Mouse (Mus musculus): ENCODE results near the gene Rps19bp1. TPM values are rescaled to one million over a fixed set of nuclear protein-coding genes. Genes with fewer than 3 reads are reported as not detected.

The Rps19bp1 gene
- total RNA-seq, 2 experiments from 2014 or later, result 19.5 to 65.0 TPM

- no peak for ATAC-seq (replicated peaks; ENCODE audit: poor library complexity)
These were observed 6.4 kb downstream of the Rps19bp1 start for GRCm38 (mm10) chr15:80257602-80258239.

DNA sequence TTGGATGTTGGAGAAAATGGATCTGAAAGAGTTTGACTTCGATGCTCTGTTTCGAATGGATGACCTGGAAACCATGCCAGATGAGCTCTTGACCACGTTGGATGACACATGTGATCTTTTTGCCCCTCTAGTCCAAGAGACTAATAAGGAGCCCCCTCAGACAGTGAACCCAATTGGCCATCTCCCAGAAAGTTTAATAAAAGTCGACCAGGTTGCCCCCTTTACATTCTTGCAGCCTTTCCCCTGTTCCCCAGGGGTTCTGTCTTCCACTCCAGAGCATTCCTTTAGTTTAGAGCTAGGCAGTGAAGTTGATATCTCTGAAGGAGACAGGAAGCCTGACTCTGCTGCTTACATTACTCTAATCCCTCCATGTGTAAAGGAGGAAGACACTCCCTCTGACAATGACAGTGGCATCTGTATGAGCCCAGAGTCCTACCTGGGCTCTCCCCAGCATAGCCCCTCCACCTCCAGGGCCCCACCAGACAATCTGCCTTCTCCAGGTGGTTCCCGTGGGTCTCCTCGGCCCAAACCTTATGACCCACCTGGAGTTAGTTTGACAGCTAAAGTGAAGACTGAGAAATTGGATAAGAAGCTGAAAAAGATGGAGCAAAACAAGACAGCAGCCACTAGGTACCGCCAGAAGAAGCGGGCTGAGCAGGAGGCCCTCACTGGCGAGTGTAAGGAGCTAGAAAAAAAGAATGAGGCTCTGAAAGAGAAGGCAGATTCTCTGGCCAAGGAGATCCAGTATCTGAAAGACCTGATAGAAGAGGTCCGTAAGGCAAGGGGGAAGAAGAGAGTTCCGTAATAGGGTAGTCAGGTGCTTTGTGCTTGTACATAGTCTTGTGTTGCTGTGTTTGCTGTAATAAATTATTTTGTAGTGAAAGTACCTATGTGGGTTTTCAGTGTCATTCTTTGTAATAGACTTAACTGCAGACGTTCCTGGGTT is 7.2 kb downstream of the Rps19bp1 start:
- no peak for ATAC-seq (replicated peaks; ENCODE audit: poor library complexity)

- ATAC-seq (replicated peaks; ENCODE audit: poor library complexity), result no peak
These were observed 7.9 kb downstream of the Rps19bp1 start for GRCm38 (mm10) chr15:80256242-80256641.

- peak; percentile 29 for ATAC-seq (replicated peaks; ENCODE audit: poor library complexity)
These were observed 8.4 kb downstream of the Rps19bp1 start for GRCm38 (mm10) chr15:80255646-80256121.

DNA sequence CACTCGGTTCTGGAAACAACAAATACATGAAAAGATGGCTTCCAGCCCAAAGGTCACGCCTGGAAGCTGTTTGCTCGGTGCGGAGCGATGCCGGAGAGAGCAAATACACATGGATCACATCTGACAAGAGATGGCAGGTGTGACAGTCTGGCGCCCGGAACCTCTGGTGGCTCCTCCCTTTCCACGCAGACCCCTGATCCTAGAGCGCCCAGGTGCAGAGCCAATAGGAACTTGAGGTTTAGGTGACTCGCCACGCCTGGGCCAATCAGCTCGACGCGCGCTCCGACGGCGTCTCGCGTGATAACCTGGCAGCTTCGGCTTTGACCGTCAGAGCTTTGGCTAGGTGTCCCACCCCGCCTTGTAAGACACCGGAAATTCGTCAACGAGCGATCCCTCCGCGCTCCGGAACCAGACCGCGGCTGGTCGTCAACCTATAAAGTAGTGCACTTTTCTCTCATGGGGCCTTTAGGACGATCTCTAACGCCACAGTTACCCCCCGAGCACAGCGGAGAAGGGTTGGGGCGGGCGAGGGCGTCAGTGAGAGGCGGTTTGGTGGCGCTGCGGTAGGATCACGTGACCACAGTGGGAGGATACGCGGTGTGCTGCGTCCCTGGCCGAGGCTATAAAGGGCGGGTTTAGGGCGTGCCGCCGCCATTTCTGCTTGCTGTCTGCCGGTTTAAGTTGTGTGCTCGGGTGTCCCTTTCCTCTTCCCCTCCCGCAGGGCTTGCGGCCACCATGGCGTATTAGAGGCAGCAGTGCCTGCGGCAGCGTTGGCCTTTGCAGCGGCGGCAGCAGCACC is 9.1 kb downstream of the Rps19bp1 start, which contains the start of gene Atf4:
TSS of gene Atf4 (plus strand) at position 338 of the 799 bp plus-strand sequence.
- ATAC-seq (replicated peaks; ENCODE audit: poor library complexity), result peak; percentile 80

DNA sequence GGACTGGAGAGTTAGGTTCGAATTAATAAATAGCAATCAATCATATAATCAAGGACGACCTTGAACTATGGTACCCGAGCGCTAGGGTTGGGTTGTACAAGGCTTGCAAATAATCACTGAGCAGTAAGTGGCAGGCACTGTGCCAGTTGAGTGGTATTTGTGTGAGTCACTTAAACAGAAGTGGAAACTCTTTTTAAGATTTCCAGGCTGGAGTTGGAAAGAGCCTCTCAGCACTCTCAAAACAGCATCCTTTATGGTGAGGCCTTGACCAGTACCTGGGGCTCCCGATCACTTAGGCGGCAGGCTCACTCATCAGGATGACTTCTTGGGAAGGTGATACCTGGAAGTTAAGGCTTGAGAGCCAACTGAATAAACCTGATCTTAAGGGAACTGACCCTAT is 9.9 kb downstream of the Rps19bp1 start:
- ATAC-seq (replicated peaks; ENCODE audit: poor library complexity), result no peak

GRCm38 (mm10) chr15:80253530-80253929 is 10.6 kb downstream of the Rps19bp1 start:
- ATAC-seq (replicated peaks; ENCODE audit: poor library complexity), result no peak

DNA sequence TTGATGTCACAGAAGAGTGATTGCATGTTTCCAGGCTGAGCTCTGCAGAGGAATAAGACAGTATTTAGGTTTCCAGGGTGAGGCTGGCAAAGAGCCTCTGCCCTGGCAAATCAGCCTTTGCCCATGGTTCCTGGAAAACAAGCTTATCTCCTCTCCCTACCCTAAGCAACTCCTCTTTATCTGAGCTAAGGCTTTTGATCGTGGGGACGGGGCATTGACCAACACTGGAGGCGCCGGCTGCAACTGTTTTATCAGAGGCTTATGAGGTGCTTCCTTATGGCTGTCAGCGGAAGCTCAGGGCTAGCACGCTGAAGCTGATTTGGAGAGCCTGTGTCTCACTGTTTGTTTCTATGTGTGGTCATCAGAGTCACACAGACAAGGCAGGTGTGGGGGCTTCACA is 13.5 kb downstream of the Rps19bp1 start:
- ATAC-seq (replicated peaks; ENCODE audit: poor library complexity), result peak; percentile 24

DNA sequence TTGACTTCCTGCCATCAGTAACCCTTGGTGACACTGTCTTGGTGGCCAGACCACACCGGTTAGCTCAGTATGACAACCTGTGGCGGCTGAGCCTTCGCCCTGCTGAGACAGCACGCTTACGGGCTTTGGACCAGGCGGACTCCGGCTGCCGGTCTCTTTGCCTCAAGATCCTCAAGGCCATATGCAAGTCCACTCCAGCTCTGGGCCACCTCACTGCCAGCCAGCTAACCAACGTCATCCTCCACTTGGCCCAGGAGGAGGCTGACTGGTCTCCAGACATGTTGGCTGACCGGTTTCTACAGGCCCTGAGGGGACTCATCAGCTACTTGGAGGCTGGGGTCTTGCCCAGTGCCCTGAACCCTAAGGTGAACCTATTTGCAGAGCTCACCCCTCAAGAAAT is 14.4 kb downstream of the Rps19bp1 start:
- ATAC-seq (replicated peaks; ENCODE audit: poor library complexity), result no peak

- ATAC-seq (replicated peaks; ENCODE audit: poor library complexity), result no peak
These were observed 15.5 kb downstream of the Rps19bp1 start for GRCm38 (mm10) chr15:80248596-80248995.

DNA sequence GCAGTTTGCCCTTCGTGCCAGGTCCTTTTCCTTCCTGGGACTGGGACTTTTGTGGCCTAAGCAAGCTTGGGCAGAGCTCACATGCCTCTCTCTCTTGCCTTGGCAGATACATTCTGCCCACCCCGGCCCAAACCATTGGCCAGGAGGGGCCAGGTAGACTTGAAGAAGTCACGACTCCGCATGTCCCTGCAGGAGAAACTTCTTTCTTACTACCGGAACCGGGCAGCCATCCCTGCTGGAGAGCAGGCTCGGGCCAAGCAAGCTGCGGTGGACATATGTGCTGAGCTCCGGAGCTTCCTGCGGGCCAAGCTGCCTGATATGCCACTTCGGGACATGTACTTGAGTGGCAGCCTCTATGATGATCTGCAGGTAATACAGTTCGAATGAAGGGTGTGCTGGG is 16.0 kb downstream of the Rps19bp1 start:
- no peak for ATAC-seq (replicated peaks; ENCODE audit: poor library complexity)

- ATAC-seq (replicated peaks; ENCODE audit: poor library complexity), result no peak
These were observed 28.6 kb downstream of the Rps19bp1 start, which contains the start of gene AC140267.1 for GRCm38 (mm10) chr15:80235535-80235934. TSS of gene AC140267.1 (plus strand) at chr15:80235835.

- ATAC-seq (replicated peaks; ENCODE audit: poor library complexity), result peak; percentile 98
These were observed 30.2 kb downstream of the Rps19bp1 start, which contains the start of gene Mief1 for GRCm38 (mm10) chr15:80233733-80234509. TSS of gene Mief1 (plus strand) at chr15:80234018.

GRCm38 (mm10) chr15:80233053-80233452 is 31.1 kb downstream of the Rps19bp1 start:
- ATAC-seq (replicated peaks; ENCODE audit: poor library complexity), result no peak

DNA sequence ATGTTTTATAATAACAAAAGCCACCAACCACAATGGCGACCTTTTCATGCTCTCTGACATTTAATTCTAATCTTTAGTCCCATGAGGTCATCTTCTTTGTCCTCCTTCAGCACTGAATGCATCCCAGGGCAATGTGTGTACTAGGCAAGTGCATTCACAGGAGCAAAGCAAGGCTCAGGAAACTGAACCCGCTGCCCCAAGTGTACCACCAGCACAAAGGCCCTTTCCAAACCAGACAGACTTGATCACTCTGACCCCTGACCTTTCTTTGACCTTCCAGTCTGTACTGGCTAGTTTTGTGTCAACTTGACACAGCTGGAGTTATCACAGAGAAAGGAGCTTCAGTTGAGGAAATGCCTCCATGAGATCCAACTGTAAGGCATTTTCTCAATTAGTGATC is 31.8 kb downstream of the Rps19bp1 start:
- no peak for ATAC-seq (replicated peaks; ENCODE audit: poor library complexity)

DNA sequence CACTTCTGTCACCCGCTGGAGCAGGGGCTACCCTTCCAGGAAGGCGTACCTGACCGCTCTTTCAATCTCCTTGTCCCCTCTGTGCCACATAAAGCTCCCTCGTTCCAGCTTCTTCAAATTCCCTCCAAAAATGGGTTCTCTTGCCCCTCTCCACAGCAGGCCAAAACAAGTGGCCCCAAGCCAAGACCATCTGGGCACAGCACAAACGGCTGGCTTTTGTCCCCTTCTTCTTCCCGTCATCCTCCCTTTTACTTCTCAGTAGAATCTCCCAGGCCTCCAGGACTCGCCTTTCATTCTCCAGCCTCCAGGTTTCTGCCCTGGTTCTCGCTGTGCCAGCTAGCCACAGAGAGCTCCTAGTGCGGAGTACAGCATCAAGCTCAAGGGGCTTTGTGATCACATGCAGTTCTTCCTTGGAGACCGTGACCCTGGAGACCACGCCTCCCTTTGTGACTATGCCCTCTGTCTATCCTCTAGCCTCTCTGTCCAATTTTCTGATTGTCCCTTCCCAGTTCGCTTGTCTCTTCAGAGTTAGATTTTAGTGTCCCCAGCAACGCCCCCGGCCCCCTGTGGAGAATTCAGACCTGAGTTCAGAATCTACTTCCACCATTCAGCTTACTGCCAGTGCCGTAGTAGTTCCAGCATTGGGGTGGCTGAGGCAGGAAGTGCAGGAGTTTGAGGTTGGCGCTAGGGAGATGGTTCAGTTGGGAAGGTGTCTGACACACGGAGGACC is 35.9 kb downstream of the Rps19bp1 start:
- no peak for ATAC-seq (replicated peaks; ENCODE audit: poor library complexity)

- ATAC-seq (replicated peaks; ENCODE audit: poor library complexity), result peak; percentile 86
These were observed 38.3 kb downstream of the Rps19bp1 start for GRCm38 (mm10) chr15:80225796-80226195.

- peak; percentile 96 for ATAC-seq (replicated peaks; ENCODE audit: poor library complexity)
These were observed 38.9 kb downstream of the Rps19bp1 start for GRCm38 (mm10) chr15:80225208-80225607.

GRCm38 (mm10) chr15:80223751-80224150 is 40.4 kb downstream of the Rps19bp1 start:
- no peak for ATAC-seq (replicated peaks; ENCODE audit: poor library complexity)
